Mouse (Mus musculus): Measurements from ENCODE around the gene Col4a1. TPM values are rescaled to one million over a fixed set of nuclear protein-coding genes. Genes with fewer than 3 reads are reported as not detected.

Gene Col4a1
- polyA plus RNA-seq (2015; fragmentation: Nextera tagmentation; extraction: Ambion mirVana) = 90.6 and 102 TPM in 2 replicates

- ATAC-seq (replicated peaks) = peak; percentile 70
Observed at GRCm38 (mm10) chr8:11312349-11313175, at the start of gene Col4a1, which contains the start of gene Col4a2. TSS of gene Col4a1 (minus strand) at chr8:11312826. TSS of gene Col4a2 (plus strand) at chr8:11312805.

GRCm38 (mm10) chr8:11361546-11362277 is 49.1 kb upstream of the Col4a1 start:
- Histone ChIP-seq H3K27me3 (replicated peaks) (no peaks in the 10 kb centered on the region), H3K4me3 (no peak overlapping the region), H3K27ac (no peak overlapping the region), H3K4me2 (no peak overlapping the region), H3K9me3 (no peaks in the 10 kb centered on the region), H3K9ac (no peak overlapping the region), H3K36me3 (replicated peaks) (no peaks in the 10 kb centered on the region), H3K4me1 (peaks cover 18% of the 10 kb centered on the region)
- ATAC-seq (replicated peaks) = peak; percentile 37; the same call in 1 of the 2 replicates
- WGBS = 54% methylated on average over 9 of the region's 9 CpGs

More at GRCm38 (mm10) chr8:11312349-11313175, at the start of gene Col4a1, which contains the start of gene Col4a2:
- no peaks in the 10 kb centered on the region for H3K36me3 ChIP-seq (replicated peaks)
- H3K4me1 ChIP-seq = peaks cover 26% of the 10 kb centered on the region
- under 1% methylated on average over 85 of the region's 87 CpGs for WGBS
- H3K27me3 ChIP-seq (replicated peaks) = peaks cover 36% of the 10 kb centered on the region
- peak within 1 kb of the TSS; percentile 48 for H3K9ac ChIP-seq
- H3K4me3 ChIP-seq = peak within 1 kb of the TSS; percentile 57
- H3K27ac ChIP-seq = peak within 1 kb of the TSS; percentile 57
- no peaks in the 10 kb centered on the region for H3K9me3 ChIP-seq
- H3K4me2 ChIP-seq = peak within 1 kb of the TSS; percentile 87

- Histone ChIP-seq H3K27me3 (replicated peaks) (no peaks in the 10 kb centered on the region), H3K27ac (no peak overlapping the region), H3K4me2 (no peak overlapping the region), H3K4me3 (no peak overlapping the region), H3K9me3 (no peaks in the 10 kb centered on the region), H3K36me3 (replicated peaks) (no peaks in the 10 kb centered on the region), H3K9ac (no peak overlapping the region), H3K4me1 (peaks cover 18% of the 10 kb centered on the region)
- WGBS = 88% methylated on average over 5 of the region's 5 CpGs
- ATAC-seq (replicated peaks) = no peak
Observed at GRCm38 (mm10) chr8:11359846-11360245, 47.2 kb upstream of the Col4a1 start.

GRCm38 (mm10) chr8:11357921-11358436 is 45.4 kb upstream of the Col4a1 start:
- Histone ChIP-seq H3K27ac (no peak overlapping the region), H3K4me2 (no peak overlapping the region), H3K36me3 (replicated peaks) (no peaks in the 10 kb centered on the region), H3K9me3 (no peaks in the 10 kb centered on the region), H3K4me1 (peaks cover 15% of the 10 kb centered on the region), H3K4me3 (no peak overlapping the region), H3K27me3 (replicated peaks) (no peaks in the 10 kb centered on the region), H3K9ac (no peak overlapping the region)
- WGBS = 57% methylated on average over 7 of the region's 7 CpGs
- no peak for ATAC-seq (replicated peaks)

- Histone ChIP-seq H3K4me3 (no peak overlapping the region), H3K36me3 (replicated peaks) (no peaks in the 10 kb centered on the region), H3K27ac (no peak overlapping the region), H3K9ac (no peak overlapping the region), H3K27me3 (replicated peaks) (no peaks in the 10 kb centered on the region), H3K4me2 (no peak overlapping the region), H3K9me3 (no peaks in the 10 kb centered on the region), H3K4me1 (peaks cover 3% of the 10 kb centered on the region; the same call in 1 of the 2 replicates)
- no peak for ATAC-seq (replicated peaks)
- 81% methylated on average over 8 of the region's 8 CpGs for WGBS
Observed at GRCm38 (mm10) chr8:11356776-11357175, 44.1 kb upstream of the Col4a1 start.

GRCm38 (mm10) chr8:11355900-11356299 is 43.3 kb upstream of the Col4a1 start:
- no peak for ATAC-seq (replicated peaks)
- no peaks in the 10 kb centered on the region for H3K9me3 ChIP-seq
- H3K27me3 ChIP-seq (replicated peaks) = no peaks in the 10 kb centered on the region
- H3K4me2 ChIP-seq = no peak overlapping the region
- H3K27ac ChIP-seq = no peak overlapping the region
- H3K4me1 ChIP-seq = no peaks in the 10 kb centered on the region
- WGBS = 91% methylated on average over 3 of the region's 3 CpGs
- H3K4me3 ChIP-seq = no peak overlapping the region
- no peaks in the 10 kb centered on the region for H3K36me3 ChIP-seq (replicated peaks)
- no peak overlapping the region for H3K9ac ChIP-seq

GRCm38 (mm10) chr8:11354800-11355451 is 42.3 kb upstream of the Col4a1 start:
- no peak overlapping the region for H3K4me2 ChIP-seq
- H3K27me3 ChIP-seq (replicated peaks) = no peaks in the 10 kb centered on the region
- WGBS = 92% methylated on average over 8 of the region's 8 CpGs
- no peak overlapping the region for H3K9ac ChIP-seq
- no peaks in the 10 kb centered on the region for H3K36me3 ChIP-seq (replicated peaks)
- no peak overlapping the region for H3K4me3 ChIP-seq
- ATAC-seq (replicated peaks) = no peak
- no peaks in the 10 kb centered on the region for H3K9me3 ChIP-seq
- no peaks in the 10 kb centered on the region for H3K4me1 ChIP-seq
- H3K27ac ChIP-seq = no peak overlapping the region

GRCm38 (mm10) chr8:11352514-11352913 is 39.9 kb upstream of the Col4a1 start:
- H3K4me3 ChIP-seq = no peak overlapping the region
- H3K4me2 ChIP-seq = no peak overlapping the region
- ATAC-seq (replicated peaks) = no peak
- no peak overlapping the region for H3K9ac ChIP-seq
- H3K27ac ChIP-seq = no peak overlapping the region
- H3K9me3 ChIP-seq = no peaks in the 10 kb centered on the region
- no peaks in the 10 kb centered on the region for H3K4me1 ChIP-seq
- 74% methylated on average over 11 of the region's 11 CpGs for WGBS
- H3K27me3 ChIP-seq (replicated peaks) = no peaks in the 10 kb centered on the region
- no peaks in the 10 kb centered on the region for H3K36me3 ChIP-seq (replicated peaks)

GRCm38 (mm10) chr8:11351355-11351754 is 38.7 kb upstream of the Col4a1 start:
- ATAC-seq (replicated peaks) = no peak
- H3K36me3 ChIP-seq (replicated peaks) = no peaks in the 10 kb centered on the region
- H3K4me1 ChIP-seq = no peaks in the 10 kb centered on the region
- H3K27me3 ChIP-seq (replicated peaks) = no peaks in the 10 kb centered on the region
- H3K9me3 ChIP-seq = no peaks in the 10 kb centered on the region
- H3K27ac ChIP-seq = no peak overlapping the region
- no peak overlapping the region for H3K4me2 ChIP-seq
- no peak overlapping the region for H3K9ac ChIP-seq
- 88% methylated on average over 6 of the region's 6 CpGs for WGBS
- H3K4me3 ChIP-seq = no peak overlapping the region

GRCm38 (mm10) chr8:11348622-11349021 is 36.0 kb upstream of the Col4a1 start:
- WGBS = 91% methylated on average over 11 of the region's 11 CpGs
- H3K27me3 ChIP-seq (replicated peaks) = no peaks in the 10 kb centered on the region
- ATAC-seq (replicated peaks) = no peak

GRCm38 (mm10) chr8:11347699-11348098 is 35.1 kb upstream of the Col4a1 start:
- Histone ChIP-seq H3K9ac (no peak overlapping the region), H3K36me3 (replicated peaks) (no peaks in the 10 kb centered on the region), H3K4me1 (no peaks in the 10 kb centered on the region), H3K9me3 (no peaks in the 10 kb centered on the region), H3K27ac (no peak overlapping the region), H3K27me3 (replicated peaks) (no peaks in the 10 kb centered on the region), H3K4me2 (no peak overlapping the region), H3K4me3 (no peak overlapping the region)
- 81% methylated on average over 9 of the region's 9 CpGs for WGBS
- ATAC-seq (replicated peaks) = no peak

More at GRCm38 (mm10) chr8:11348622-11349021, 36.0 kb upstream of the Col4a1 start:
- Histone ChIP-seq H3K9ac (no peak overlapping the region), H3K4me1 (no peaks in the 10 kb centered on the region), H3K4me2 (no peak overlapping the region), H3K27ac (no peak overlapping the region), H3K4me3 (no peak overlapping the region), H3K9me3 (no peaks in the 10 kb centered on the region), H3K36me3 (replicated peaks) (no peaks in the 10 kb centered on the region)

- Histone ChIP-seq H3K9ac (no peak overlapping the region), H3K27ac (no peak overlapping the region), H3K9me3 (no peaks in the 10 kb centered on the region), H3K27me3 (replicated peaks) (no peaks in the 10 kb centered on the region), H3K4me2 (no peak overlapping the region), H3K4me1 (no peaks in the 10 kb centered on the region), H3K36me3 (replicated peaks) (no peaks in the 10 kb centered on the region), H3K4me3 (no peak overlapping the region)
- ATAC-seq (replicated peaks) = no peak
- 87% methylated on average over 10 of the region's 10 CpGs for WGBS
Observed at GRCm38 (mm10) chr8:11346225-11346624, 33.6 kb upstream of the Col4a1 start.

Data from midbrain, embryonic 15.5 days (tissue).